Mouse (Mus musculus) monocyte, adult 2 months (primary cell): Measurements from ENCODE around the gene Olfr1018.

Experiments
- DNase-seq, 2 experiments: peaks; one replicate each; pipeline ENCODE4 v3.0.0; 2022; ENCODE audit warnings: low spot score in 2 of 2, low read depth in 1 of 2

The Olfr1018 gene

DNA sequence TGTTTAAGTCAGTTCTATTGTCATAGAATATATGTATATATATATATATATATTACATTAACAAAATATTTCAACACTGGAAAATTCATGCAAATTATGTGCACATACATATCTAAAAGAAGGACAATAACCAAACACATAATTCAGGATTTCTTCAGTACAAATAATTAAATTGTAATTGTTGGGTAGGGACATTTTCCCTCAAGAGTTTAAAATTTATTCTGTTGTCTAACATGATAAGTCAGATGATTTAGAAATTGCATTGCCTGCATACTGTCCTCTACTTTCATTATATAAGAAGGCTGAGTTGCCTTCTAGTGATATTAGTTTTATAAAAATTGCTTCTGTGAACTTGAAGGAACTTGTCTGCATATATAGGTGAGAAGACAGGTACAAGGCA lies at the start of gene Olfr1018:
Olfr1018 (plus strand) TSS at position 301 of the 400 bp plus-strand sequence.
- no peak for DNase-seq

DNA sequence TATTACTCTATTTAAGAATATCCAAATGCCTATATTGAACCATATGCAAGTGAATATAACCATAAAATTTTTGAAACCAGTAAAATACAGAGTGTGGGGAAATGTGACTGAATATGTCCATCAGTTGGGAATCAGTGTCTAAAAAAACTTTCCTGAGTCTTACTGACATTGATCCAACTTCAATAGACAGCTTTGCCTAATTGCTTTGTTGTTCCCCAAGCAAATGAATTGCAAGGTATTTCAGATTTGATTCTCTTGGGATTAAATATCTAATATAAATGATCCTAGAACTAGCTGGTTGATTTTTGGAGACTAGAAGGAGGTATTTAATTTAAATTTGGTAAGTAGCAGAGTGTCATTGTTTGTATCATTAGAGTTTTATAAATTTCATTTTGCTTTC lies 45.9 kb upstream of the Olfr1018 start, which contains the start of gene Olfr1014:
Olfr1014 (plus strand) TSS at position 301 of the 400 bp plus-strand sequence.
- no peak for DNase-seq

- DNase-seq: no peak
Observed at GRCm38 (mm10) chr2:85781717-85782116, 36.6 kb upstream of the Olfr1018 start, which contains the start of gene Olfr1015. Gene Olfr1015, plus strand, starts transcription at chr2:85782017.

DNA sequence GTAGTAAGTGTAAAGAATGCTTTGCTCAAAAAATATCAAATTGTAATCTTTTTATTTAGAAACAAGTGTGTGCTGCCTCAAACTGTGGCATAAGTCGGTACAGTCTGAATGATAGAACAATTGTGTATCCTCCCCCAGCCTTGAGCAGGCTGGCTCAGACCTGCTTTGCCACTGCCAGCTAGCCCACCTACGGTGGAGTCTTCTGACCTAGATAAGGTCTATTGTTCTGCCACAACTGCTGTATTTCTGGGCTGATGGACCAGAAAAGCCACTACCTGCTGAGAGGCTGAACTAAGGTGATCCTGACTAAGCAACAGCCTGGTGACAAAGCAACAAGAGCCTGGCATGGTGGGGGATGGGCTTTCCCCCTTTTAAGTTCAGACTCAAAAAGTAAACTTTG lies 25.9 kb upstream of the Olfr1018 start:
- no peak for DNase-seq

DNA sequence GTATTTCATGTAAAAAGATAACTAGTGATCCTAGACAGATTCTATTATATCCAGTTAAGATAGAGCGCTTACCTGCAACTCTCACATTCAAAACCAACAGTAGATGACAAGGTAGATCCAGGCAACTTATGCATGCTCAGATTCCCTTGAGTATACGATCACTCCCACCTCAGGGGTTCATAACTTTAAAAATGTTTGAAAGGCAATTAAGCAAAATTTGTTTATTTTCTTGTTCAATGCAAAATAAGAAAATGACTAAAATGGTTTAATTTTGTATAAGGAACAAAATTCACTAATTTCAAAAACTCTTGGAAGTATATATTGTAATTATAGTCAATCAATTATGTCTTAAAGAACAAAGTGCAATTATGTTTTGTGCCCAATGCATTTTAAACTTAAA lies 15.8 kb upstream of the Olfr1018 start, which contains the start of gene Olfr1016:
Olfr1016 (minus strand) TSS at position 101 of the 400 bp plus-strand sequence.
- DNase-seq: no peak

GRCm38 (mm10) chr2:85804501-85804900 lies 13.8 kb upstream of the Olfr1018 start:
- DNase-seq: no peak

- DNase-seq: no peak
Observed at GRCm38 (mm10) chr2:85845383-85845782, 27.1 kb downstream of the Olfr1018 start, which contains the start of gene Olfr1019. Gene Olfr1019, minus strand, starts transcription at chr2:85845483.

- no peak for DNase-seq
Observed at GRCm38 (mm10) chr2:85846730-85847129, 28.5 kb downstream of the Olfr1018 start, which contains the start of gene Olfr1020. Gene Olfr1020, plus strand, starts transcription at chr2:85847030.

GRCm38 (mm10) chr2:85868294-85868693 lies 50.0 kb downstream of the Olfr1018 start, which contains the start of gene Olfr1022:
Gene Olfr1022, plus strand, starts transcription at chr2:85868594.
- no peak for DNase-seq
